Mouse (Mus musculus): ENCODE data around the gene Clec4g. TPM values are rescaled to one million over a fixed set of nuclear protein-coding genes. Genes with fewer than 3 reads are reported as not detected.

Gene Clec4g
- total and polyA plus RNA-seq, 3 experiments = not detected

- Histone ChIP-seq H3K4me3 (replicated peaks in 1 of 3; ENCODE audit: low read depth in 2 of 3, low read length in 2 of 3, poor library complexity in 1 of 3) (no peak overlapping the region), H3K4me2 (ENCODE audit: insufficient read depth, low read depth, poor library complexity, severe bottlenecking) (no peak overlapping the region), H3K79me2 (replicated peaks; ENCODE audit: control insufficient read depth, extremely low read depth, insufficient read depth, poor library complexity, severe bottlenecking) (no peaks in the 10 kb centered on the region), H3K36me3 (replicated peaks in 1 of 2; ENCODE audit: control insufficient read depth in 1 of 2, insufficient read depth in 1 of 2, low read length in 1 of 2) (no peaks in the 10 kb centered on the region), H3K4me1 (ENCODE audit: control insufficient read depth in 1 of 2, insufficient read depth in 2 of 2) (no peaks in the 10 kb centered on the region), H3K27me3 (replicated peaks) (peaks cover 16% of the 10 kb centered on the region), H3K27ac (ENCODE audit: insufficient read depth, low read depth) (no peak overlapping the region), H3K9me3 (replicated peaks; ENCODE audit: low read length) (no peaks in the 10 kb centered on the region), H3K9ac (ENCODE audit: insufficient read depth, low read depth) (no peak overlapping the region)
- dilution Hi-C loops (cut with MboI; ENCODE audit: extremely low pct_ligation_motif_present, extremely low pct_unique_long_range_greater_than_20kb, low sequenced_read_pairs) = no loop called here
- DNase-seq (ENCODE audit: extremely low read depth) = no peak
- in situ Hi-C loops (cut with MboI; ENCODE audit: low pct_ligation_motif_present, low pct_unique_long_range_greater_than_20kb, low sequenced_read_pairs) = no loop called here
- no peak for TF ChIP-seq MAX (IDR thresholded peaks at IDR 0.05; ENCODE audit: low read length)
Measured at GRCm38 (mm10) chr8:3735599-3735998, 15.1 kb upstream of the Clec4g start.

- no peak for DNase-seq (ENCODE audit: extremely low read depth)
- TF ChIP-seq JUN (IDR thresholded peaks at IDR 0.05; ENCODE audit: insufficient read depth, low read depth, low read length) (no peak), MAX (IDR thresholded peaks at IDR 0.05; ENCODE audit: low read length) (no peak), TBP (conservative IDR thresholded peaks at IDR 0.05; ENCODE audit: low read depth, low read length) (no peak), MAZ (IDR thresholded peaks at IDR 0.05; ENCODE audit: low read depth, low read length) (no peak), MXI1 (IDR thresholded peaks at IDR 0.05; ENCODE audit: low read depth, low read length) (no peak), ELF1 (IDR thresholded peaks at IDR 0.05; ENCODE audit: low read depth, low read length) (no peak), CTCF (conservative IDR thresholded peaks at IDR 0.05 in 1 of 2, IDR thresholded peaks at IDR 0.05 in 1 of 2; ENCODE audit: low read depth in 2 of 2, low read length in 2 of 2) (no peak), PAX5 (IDR thresholded peaks at IDR 0.05; ENCODE audit: low read length) (no peak), RCOR1 (conservative IDR thresholded peaks at IDR 0.05; ENCODE audit: low read depth, low read length) (no peak), ETS1 (conservative IDR thresholded peaks at IDR 0.05; ENCODE audit: low read depth, low read length) (no peak), CHD2 (IDR thresholded peaks at IDR 0.05; ENCODE audit: low read length) (no peak)
- H3K9ac ChIP-seq (ENCODE audit: insufficient read depth, low read depth) = no peak overlapping the region
- no peaks in the 10 kb centered on the region for H3K4me1 ChIP-seq (ENCODE audit: control insufficient read depth in 1 of 2, insufficient read depth in 2 of 2)
- H3K36me3 ChIP-seq (replicated peaks in 1 of 2; ENCODE audit: control insufficient read depth in 1 of 2, insufficient read depth in 1 of 2, low read length in 1 of 2) = no peaks in the 10 kb centered on the region
- no peak overlapping the region for H3K4me2 ChIP-seq (ENCODE audit: insufficient read depth, low read depth, poor library complexity, severe bottlenecking)
- H3K4me3 ChIP-seq (replicated peaks in 1 of 3; ENCODE audit: low read depth in 2 of 3, low read length in 2 of 3, poor library complexity in 1 of 3) = no peak overlapping the region
- H3K27me3 ChIP-seq (replicated peaks) = peaks cover 13% of the 10 kb centered on the region
- no peaks in the 10 kb centered on the region for H3K9me3 ChIP-seq (replicated peaks; ENCODE audit: low read length)
- dilution Hi-C loops (cut with MboI; ENCODE audit: extremely low pct_ligation_motif_present, extremely low pct_unique_long_range_greater_than_20kb, low sequenced_read_pairs) = no loop called here
- H3K79me2 ChIP-seq (replicated peaks; ENCODE audit: control insufficient read depth, extremely low read depth, insufficient read depth, poor library complexity, severe bottlenecking) = no peaks in the 10 kb centered on the region
- in situ Hi-C loops (cut with MboI; ENCODE audit: low pct_ligation_motif_present, low pct_unique_long_range_greater_than_20kb, low sequenced_read_pairs) = no loop called here
- H3K27ac ChIP-seq (ENCODE audit: insufficient read depth, low read depth) = no peak overlapping the region
Measured at GRCm38 (mm10) chr8:3734084-3734483, 13.6 kb upstream of the Clec4g start.

GRCm38 (mm10) chr8:3721041-3721440 lies 590 bp upstream of the Clec4g start:
- Histone ChIP-seq H3K4me2 (ENCODE audit: insufficient read depth, low read depth, poor library complexity, severe bottlenecking) (no peak overlapping the region), H3K4me3 (replicated peaks in 1 of 3; ENCODE audit: low read depth in 2 of 3, low read length in 2 of 3, poor library complexity in 1 of 3) (no peak overlapping the region), H3K4me1 (ENCODE audit: control insufficient read depth in 1 of 2, insufficient read depth in 2 of 2) (no peaks in the 10 kb centered on the region), H3K9ac (ENCODE audit: insufficient read depth, low read depth) (no peak overlapping the region), H3K36me3 (replicated peaks in 1 of 2; ENCODE audit: control insufficient read depth in 1 of 2, insufficient read depth in 1 of 2, low read length in 1 of 2) (no peaks in the 10 kb centered on the region), H3K79me2 (replicated peaks; ENCODE audit: control insufficient read depth, extremely low read depth, insufficient read depth, poor library complexity, severe bottlenecking) (no peaks in the 10 kb centered on the region), H3K9me3 (replicated peaks; ENCODE audit: low read length) (no peaks in the 10 kb centered on the region), H3K27ac (ENCODE audit: insufficient read depth, low read depth) (no peak overlapping the region), H3K27me3 (replicated peaks) (peaks cover 26% of the 10 kb centered on the region)
- no peak for DNase-seq (ENCODE audit: extremely low read depth)
- no peak for TF ChIP-seq RAD21 (IDR thresholded peaks at IDR 0.05; ENCODE audit: low read depth, low read length)
- TF ChIP-seq ZKSCAN1 (IDR thresholded peaks at IDR 0.05; ENCODE audit: borderline replicate concordance, low read depth, low read length) = no peak
- TF ChIP-seq PAX5 (IDR thresholded peaks at IDR 0.05; ENCODE audit: low read length) = no peak
- TF ChIP-seq MEF2A (IDR thresholded peaks at IDR 0.05; ENCODE audit: borderline replicate concordance, low read depth, low read length) = no peak
- no peak for TF ChIP-seq CTCF (conservative IDR thresholded peaks at IDR 0.05 in 1 of 2, IDR thresholded peaks at IDR 0.05 in 1 of 2; ENCODE audit: low read depth in 2 of 2, low read length in 2 of 2)
- TF ChIP-seq ELF1 (IDR thresholded peaks at IDR 0.05; ENCODE audit: low read depth, low read length) = no peak
- no peak for TF ChIP-seq HCFC1 (IDR thresholded peaks at IDR 0.05; ENCODE audit: low read depth, low read length)
- no peak for TF ChIP-seq BHLHE40 (IDR thresholded peaks at IDR 0.05; ENCODE audit: low read depth, low read length)
- in situ Hi-C loops (cut with MboI; ENCODE audit: low pct_ligation_motif_present, low pct_unique_long_range_greater_than_20kb, low sequenced_read_pairs) (loop anchor here (25.0 kb wide), 2 partner anchors 416 to 641 kb away; partner anchors contain the start of gene Cd209g), dilution Hi-C loops (cut with MboI; ENCODE audit: extremely low pct_ligation_motif_present, extremely low pct_unique_long_range_greater_than_20kb, low sequenced_read_pairs) (no loop called here)

Data from CH12.LX (cell line).